Mouse (Mus musculus) thymus, postnatal 4 days (tissue): ENCODE results near the gene Amdhd2.
"Not testable (repeated sequence)": the region's sequence is repeated elsewhere in the genome, so short reads cannot be mapped to it uniquely, and the experiment has no call there.

Experiments
- DNase-seq: peaks from one replicate; pipeline ENCODE4 v3.0.0; 2021

Gene Amdhd2

GRCm38 (mm10) chr17:24155742-24156141, 7.8 kb downstream of the Amdhd2 start:
- DNase-seq: no peak

GRCm38 (mm10) chr17:24154463-24154862, 9.1 kb downstream of the Amdhd2 start:
- DNase-seq: no peak

GRCm38 (mm10) chr17:24151890-24152563, 11.5 kb downstream of the Amdhd2 start:
- DNase-seq: peak; percentile 94

GRCm38 (mm10) chr17:24151382-24151781, 12.2 kb downstream of the Amdhd2 start:
- DNase-seq: no peak

- no peak for DNase-seq
Observed at GRCm38 (mm10) chr17:24150824-24151223, 12.7 kb downstream of the Amdhd2 start, which contains the start of gene Pdpk1. Pdpk1 (minus strand) TSS chr17:24150924.

GRCm38 (mm10) chr17:24149421-24149820, 14.1 kb downstream of the Amdhd2 start:
- no peak for DNase-seq

- DNase-seq: no peak
Observed at GRCm38 (mm10) chr17:24142897-24143296, 20.7 kb downstream of the Amdhd2 start.

- peak; percentile 97 for DNase-seq
Observed at GRCm38 (mm10) chr17:24141425-24141920, 22.1 kb downstream of the Amdhd2 start.

- peak; percentile 64 for DNase-seq
Observed at GRCm38 (mm10) chr17:24140845-24141424, 22.6 kb downstream of the Amdhd2 start.

- DNase-seq: no peak
Observed at GRCm38 (mm10) chr17:24139968-24140367, 23.6 kb downstream of the Amdhd2 start.

- no peak for DNase-seq
Observed at GRCm38 (mm10) chr17:24139256-24139655, 24.3 kb downstream of the Amdhd2 start.

GRCm38 (mm10) chr17:24137226-24137880, 26.2 kb downstream of the Amdhd2 start:
- DNase-seq: peak; percentile 56

GRCm38 (mm10) chr17:24134062-24134461, 29.5 kb downstream of the Amdhd2 start:
- DNase-seq: no peak

- DNase-seq: peak; percentile 40
Observed at GRCm38 (mm10) chr17:24132919-24133318, 30.6 kb downstream of the Amdhd2 start.

GRCm38 (mm10) chr17:24131570-24131969, 32.0 kb downstream of the Amdhd2 start:
- no peak for DNase-seq

- DNase-seq: not testable (repeated sequence)
Observed at GRCm38 (mm10) chr17:24129246-24129645, 34.3 kb downstream of the Amdhd2 start.

GRCm38 (mm10) chr17:24127592-24127991, 36.0 kb downstream of the Amdhd2 start:
- DNase-seq: no peak

GRCm38 (mm10) chr17:24126801-24127200, 36.8 kb downstream of the Amdhd2 start:
- no peak for DNase-seq

- no peak for DNase-seq
Observed at GRCm38 (mm10) chr17:24119446-24119845, 44.1 kb downstream of the Amdhd2 start.

- no peak for DNase-seq
Observed at GRCm38 (mm10) chr17:24113031-24113430, 50.5 kb downstream of the Amdhd2 start.

GRCm38 (mm10) chr17:24111256-24111655, 52.3 kb downstream of the Amdhd2 start:
- DNase-seq: no peak

- no peak for DNase-seq
Observed at GRCm38 (mm10) chr17:24108896-24109295, 54.7 kb downstream of the Amdhd2 start.
